Mouse (Mus musculus): ENCODE measurements at regions not wholly inside any gene's neighbourhood (a gene's known extent, or its start where the extent isn't known, plus 50 kb on each side); places are given as distances from the start of the nearest gene placed in this dataset.
A peak's percentile ranks its signal among the peaks of the same experiment; 100 is the strongest.

GRCm38 (mm10) chr4:10774557-10775215 lies 99.6 kb upstream of the 2610301B20Rik start:
- DNase-seq: peak; percentile 12

DNA sequence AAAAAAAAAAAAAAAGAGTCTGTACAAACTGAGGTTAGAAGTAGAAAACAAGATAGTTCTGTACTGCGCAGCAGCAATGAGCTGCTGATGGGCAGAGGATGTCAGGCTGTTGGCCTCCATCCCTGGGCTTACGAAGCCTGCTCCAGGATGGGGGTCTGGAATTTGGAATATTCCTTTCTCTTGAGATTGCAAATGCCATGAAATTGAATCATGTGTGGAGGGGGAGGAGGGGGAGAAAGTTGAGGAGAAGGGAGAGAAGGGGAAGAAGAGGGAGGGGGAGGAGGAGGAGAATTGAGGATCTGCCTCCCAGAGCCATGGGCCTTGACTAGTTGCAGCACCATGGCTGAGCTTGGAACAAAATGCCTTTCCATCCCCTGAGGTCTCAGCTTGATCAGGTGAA lies 87.6 kb upstream of the 2610301B20Rik start:
- no peak for DNase-seq

DNA sequence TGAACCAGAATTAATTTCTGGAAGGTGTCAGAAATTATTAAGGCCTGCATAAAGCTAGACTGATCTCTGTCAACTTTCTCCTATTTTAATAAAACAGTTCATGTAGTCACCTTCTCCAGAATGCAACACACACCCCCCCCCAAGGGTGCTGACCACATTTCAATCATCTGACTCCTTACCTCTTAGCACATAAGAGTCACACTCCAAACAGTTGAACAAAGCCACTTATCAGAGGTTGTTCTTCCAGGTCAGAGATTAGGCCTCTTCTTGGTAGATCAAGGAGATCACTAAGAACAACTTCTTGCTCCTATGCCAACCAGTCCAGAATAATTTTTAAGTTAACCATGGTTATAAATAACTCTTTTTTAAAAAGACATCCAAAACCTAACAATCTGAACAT lies 86.0 kb upstream of the 2610301B20Rik start:
- DNase-seq: no peak

DNA sequence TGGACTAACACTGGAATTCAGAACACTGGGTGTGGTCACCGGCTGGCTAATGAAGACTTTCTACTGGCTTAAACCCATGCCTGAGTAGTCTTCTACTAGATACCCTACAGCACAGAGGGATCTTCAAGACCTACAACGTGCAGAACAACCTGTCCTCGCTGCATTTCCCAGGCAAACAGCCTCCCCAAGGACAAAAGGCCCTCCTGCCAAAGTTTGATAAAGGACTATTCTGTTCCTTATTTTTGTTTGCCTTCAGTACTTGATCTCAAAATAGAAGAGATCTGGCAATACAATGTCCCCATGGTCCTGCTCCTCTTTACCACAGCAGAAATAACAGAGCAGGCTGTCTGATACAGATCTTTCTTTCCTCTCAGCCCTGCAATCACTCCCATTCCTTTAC lies 85.2 kb upstream of the 2610301B20Rik start:
- no peak for DNase-seq

DNA sequence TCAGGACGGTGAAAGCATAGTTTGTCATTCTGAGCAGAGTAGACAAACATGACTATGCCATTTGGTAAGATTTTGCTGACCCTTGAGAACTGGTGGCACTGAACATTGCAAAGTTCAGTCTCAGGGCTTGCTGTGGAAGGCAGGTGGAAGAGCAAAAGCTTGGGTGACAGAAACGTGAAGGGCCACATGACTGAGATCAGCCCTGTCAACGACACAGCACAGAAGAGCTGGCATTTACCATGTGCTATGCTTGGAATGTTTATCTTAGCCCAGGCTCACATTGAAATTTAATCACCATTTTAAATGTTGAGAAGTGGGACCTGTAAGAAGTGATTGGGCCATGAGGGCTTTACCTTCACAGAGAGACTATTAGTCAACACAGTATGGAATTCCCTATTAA lies 81.7 kb upstream of the 2610301B20Rik start:
- no peak for DNase-seq

DNA sequence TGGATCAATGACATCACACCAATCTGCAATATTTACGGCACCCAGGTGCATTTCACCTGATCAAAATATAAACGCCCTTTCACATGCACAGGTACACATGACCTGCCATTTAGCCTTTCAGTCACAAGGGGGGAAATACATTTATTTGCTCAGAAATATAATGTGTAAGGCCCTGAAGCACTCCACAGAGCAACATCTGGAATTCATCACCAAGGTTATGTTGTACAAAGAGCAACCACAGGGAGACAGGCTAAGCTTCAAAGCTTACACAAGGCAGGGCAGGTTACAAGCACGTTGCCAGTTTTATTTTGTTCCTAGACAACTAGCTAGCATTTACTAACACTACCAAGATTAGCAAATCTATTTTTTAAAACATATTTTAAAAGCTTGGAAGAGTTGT lies 79.8 kb upstream of the 2610301B20Rik start:
- DNase-seq: no peak

DNA sequence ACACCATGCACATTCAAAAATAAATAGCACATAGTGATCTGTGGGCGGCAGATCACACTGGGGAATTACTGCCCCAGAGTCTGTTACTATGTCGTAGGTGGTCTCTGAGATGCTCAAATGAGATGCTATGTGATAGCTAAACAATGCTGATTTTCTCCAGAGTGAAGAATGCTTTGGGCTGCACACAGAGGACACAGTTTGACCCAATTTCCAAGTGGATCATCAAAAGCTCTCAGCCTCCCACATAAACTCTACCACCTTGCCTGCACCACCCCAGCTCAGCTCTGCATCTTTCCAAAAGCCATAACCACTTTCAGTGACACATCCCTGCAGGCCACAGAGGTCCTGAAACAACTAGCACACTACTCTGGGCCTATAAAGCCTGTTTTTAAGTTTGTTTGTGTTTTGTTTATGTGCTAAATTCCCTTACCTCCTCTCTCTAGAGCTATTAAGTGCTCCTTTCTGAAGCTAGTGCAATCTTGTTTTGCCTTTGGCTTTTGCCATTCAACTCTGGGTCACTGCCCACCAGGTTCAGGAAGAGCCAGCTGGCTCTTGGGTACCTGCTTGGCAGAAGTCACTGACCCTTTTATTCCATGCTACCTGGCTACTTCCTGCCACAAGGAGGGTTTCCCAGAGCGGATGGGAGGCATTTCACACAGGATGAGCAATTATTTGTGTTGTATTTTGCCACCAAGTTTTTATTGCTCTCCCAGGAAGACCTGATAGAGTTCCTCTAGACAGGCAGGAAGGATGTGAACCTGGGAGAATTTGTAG lies 73.3 kb upstream of the 2610301B20Rik start:
- no peak for DNase-seq

DNA sequence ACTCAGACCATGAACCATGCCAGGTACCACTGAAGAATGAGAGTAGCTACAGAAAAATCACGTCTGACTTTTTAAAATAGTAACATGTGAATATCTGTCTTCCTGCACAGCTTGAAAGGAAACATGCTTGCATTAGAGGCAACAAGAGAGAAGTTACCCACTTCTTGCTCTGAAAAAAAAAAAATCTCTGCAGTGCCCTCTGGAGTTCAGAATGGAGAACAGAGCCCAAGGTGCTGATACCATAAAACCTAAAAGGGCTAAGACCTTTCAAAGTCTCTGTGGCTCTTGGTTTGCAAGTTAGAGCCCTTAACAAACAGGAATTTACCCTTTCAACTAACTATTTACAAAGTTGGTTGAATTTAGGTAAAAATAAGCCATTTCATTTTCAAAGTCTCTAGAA lies 69.6 kb upstream of the 2610301B20Rik start:
- no peak for DNase-seq

DNA sequence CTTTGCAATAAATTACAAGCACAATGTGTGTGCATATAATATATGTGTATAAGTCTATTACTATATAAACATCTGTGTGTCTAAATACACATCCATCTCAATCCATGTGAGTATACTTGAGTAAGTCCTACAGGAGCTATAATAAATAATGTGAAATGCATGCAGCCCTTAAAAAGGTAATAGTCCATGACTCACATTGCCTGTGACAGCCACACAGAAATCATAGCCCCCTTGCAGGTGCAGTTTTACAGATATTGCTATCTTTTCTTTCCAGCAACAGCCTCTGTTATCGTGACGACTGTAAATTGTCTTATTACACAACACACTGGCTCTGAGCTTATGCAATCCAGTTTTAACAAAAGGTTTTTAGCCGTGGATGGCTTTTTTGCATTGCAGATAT lies 67.0 kb upstream of the 2610301B20Rik start:
- DNase-seq: no peak

- DNase-seq: no peak
These were observed 61.4 kb upstream of the 2610301B20Rik start for GRCm38 (mm10) chr4:10812931-10813330.

Data from gastrocnemius, postnatal 25 days (tissue).